Mouse (Mus musculus): ENCODE measurements around the gene Cep131. TPM values are rescaled to one million over a fixed set of nuclear protein-coding genes. Genes with fewer than 3 reads are reported as not detected.
A peak's percentile ranks its signal among the peaks of the same experiment; 100 is the strongest.

The Cep131 gene
- polyA plus RNA-seq, 1 experiment from 2014 or later, result 28.1 TPM

DNA sequence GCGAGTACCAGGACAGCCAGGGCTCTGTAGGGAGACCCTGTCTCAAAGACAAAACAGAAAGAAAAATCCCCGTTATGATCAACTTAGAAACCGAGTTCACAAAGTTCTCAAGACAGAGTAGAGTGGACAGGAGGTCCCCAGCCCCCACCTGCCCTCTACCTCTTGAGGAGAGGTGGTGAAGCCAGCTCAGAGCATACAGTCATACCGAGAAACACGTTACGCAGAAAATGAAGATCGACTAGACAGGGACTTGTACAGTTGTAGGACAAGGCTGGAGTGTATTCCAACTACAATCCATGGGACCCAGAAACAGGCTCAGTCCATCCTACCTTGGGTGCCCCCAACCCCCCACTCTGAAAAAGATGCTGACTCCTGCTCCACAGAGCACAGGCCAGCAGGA, 32.5 kb upstream of the Cep131 start:
- no peak overlapping the region for H3K27ac ChIP-seq
- H3K9ac ChIP-seq, result no peak overlapping the region
- peaks cover 6% of the 10 kb centered on the region; the same call in 1 of the 2 replicates for H3K4me1 ChIP-seq (replicated peaks; ENCODE audit: control insufficient read depth, insufficient read depth, low read length)
- no peak for ATAC-seq (ENCODE audit: low FRiP score)
- WGBS, result 98% methylated on average over 7 of the region's 7 CpGs
- H3K36me3 ChIP-seq (replicated peaks; ENCODE audit: control insufficient read depth, insufficient read depth), result peaks cover 29% of the 10 kb centered on the region
- no peak for DNase-seq (ENCODE audit: low spot score)
- H3K4me3 ChIP-seq (replicated peaks; ENCODE audit: low read length), result no peak overlapping the region
- no peaks in the 10 kb centered on the region for H3K9me3 ChIP-seq (ENCODE audit: control insufficient read depth, low read length)
- H3K27me3 ChIP-seq (ENCODE audit: control insufficient read depth, insufficient read depth, low read length), result no peaks in the 10 kb centered on the region
- H3K4me2 ChIP-seq (replicated peaks), result no peak overlapping the region

DNA sequence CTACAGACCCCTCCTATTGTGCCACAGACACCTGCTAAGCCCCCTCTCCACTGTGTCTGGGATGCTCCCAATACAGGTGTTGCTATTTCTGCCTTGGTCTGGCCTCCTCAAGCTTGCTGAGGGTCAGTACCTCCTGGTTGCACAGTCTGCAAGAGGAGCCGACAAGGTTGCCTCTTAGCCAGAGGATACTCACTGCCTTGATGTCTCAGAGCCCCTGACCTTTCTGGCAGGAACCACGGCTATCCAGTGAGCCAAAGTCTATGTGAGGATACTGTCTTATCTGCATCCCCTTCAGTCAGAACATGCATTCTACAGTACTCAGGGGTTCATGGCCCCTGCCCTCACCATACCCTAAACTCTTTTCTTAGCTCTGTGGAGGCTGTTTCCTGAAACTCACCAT, 31.0 kb upstream of the Cep131 start:
- H3K36me3 ChIP-seq (replicated peaks; ENCODE audit: control insufficient read depth, insufficient read depth), result peaks cover 24% of the 10 kb centered on the region

GRCm38 (mm10) chr11:120114488-120115215, 28.0 kb upstream of the Cep131 start:
- peaks cover 32% of the 10 kb centered on the region for H3K36me3 ChIP-seq (replicated peaks; ENCODE audit: control insufficient read depth, insufficient read depth)
- WGBS, result 93% methylated on average over 21 of the region's 21 CpGs
- no peak overlapping the region for H3K9ac ChIP-seq
- no peaks in the 10 kb centered on the region; the same call in 1 of the 2 replicates for H3K4me1 ChIP-seq (replicated peaks; ENCODE audit: control insufficient read depth, insufficient read depth, low read length)
- no peak overlapping the region for H3K4me2 ChIP-seq (replicated peaks)
- no peak overlapping the region for H3K27ac ChIP-seq
- no peaks in the 10 kb centered on the region for H3K9me3 ChIP-seq (ENCODE audit: control insufficient read depth, low read length)
- DNase-seq (ENCODE audit: low spot score), result no peak
- no peak for ATAC-seq (ENCODE audit: low FRiP score)
- H3K27me3 ChIP-seq (ENCODE audit: control insufficient read depth, insufficient read depth, low read length), result no peaks in the 10 kb centered on the region
- H3K4me3 ChIP-seq (replicated peaks; ENCODE audit: low read length), result no peak overlapping the region

More for the DNA sequence above, 31.0 kb upstream of the Cep131 start:
- H3K4me3 ChIP-seq (replicated peaks; ENCODE audit: low read length), result no peak overlapping the region
- DNase-seq (ENCODE audit: low spot score) (no peak), ATAC-seq (ENCODE audit: low FRiP score) (no peak)
- no peak overlapping the region for H3K27ac ChIP-seq
- peaks cover 6% of the 10 kb centered on the region; the same call in 1 of the 2 replicates for H3K4me1 ChIP-seq (replicated peaks; ENCODE audit: control insufficient read depth, insufficient read depth, low read length)
- 97% methylated on average over 2 of the region's 2 CpGs for WGBS
- no peak overlapping the region for H3K9ac ChIP-seq
- no peaks in the 10 kb centered on the region for H3K9me3 ChIP-seq (ENCODE audit: control insufficient read depth, low read length)
- H3K4me2 ChIP-seq (replicated peaks), result no peak overlapping the region
- no peaks in the 10 kb centered on the region for H3K27me3 ChIP-seq (ENCODE audit: control insufficient read depth, insufficient read depth, low read length)

DNA sequence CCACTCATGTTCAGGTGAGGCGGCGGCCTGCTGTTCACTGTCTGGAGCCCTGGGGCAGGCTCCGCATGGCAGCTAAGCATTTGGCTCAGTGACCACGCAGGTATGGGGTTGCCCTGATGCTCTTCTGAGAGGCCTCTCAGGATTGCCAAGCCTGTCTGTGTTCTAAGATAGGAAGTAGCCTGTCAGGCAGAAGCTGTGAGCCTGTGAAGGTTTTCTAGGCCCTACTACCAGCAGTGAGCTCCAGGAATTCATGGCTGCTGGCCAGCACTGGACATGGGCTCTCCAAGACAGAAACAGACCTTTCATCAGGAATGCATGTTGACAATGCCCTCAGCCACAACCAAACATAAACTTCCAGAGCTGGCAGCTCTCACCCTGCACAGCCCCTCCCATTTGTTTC, 25.5 kb upstream of the Cep131 start:
- Histone ChIP-seq H3K36me3 (replicated peaks; ENCODE audit: control insufficient read depth, insufficient read depth) (peaks cover 37% of the 10 kb centered on the region), H3K27me3 (ENCODE audit: control insufficient read depth, insufficient read depth, low read length) (no peaks in the 10 kb centered on the region), H3K9me3 (ENCODE audit: control insufficient read depth, low read length) (no peaks in the 10 kb centered on the region), H3K4me1 (replicated peaks; ENCODE audit: control insufficient read depth, insufficient read depth, low read length) (no peaks in the 10 kb centered on the region; the same call in 1 of the 2 replicates), H3K4me3 (replicated peaks; ENCODE audit: low read length) (no peak overlapping the region), H3K4me2 (replicated peaks) (no peak overlapping the region), H3K27ac (0 out of 2 replicates have a peak overlapping the region, but pooled peaks have one; percentile 5), H3K9ac (no peak overlapping the region)
- WGBS, result 86% methylated on average over 4 of the region's 4 CpGs
- DNase-seq (ENCODE audit: low spot score), result no peak
- ATAC-seq (ENCODE audit: low FRiP score), result no peak

GRCm38 (mm10) chr11:120111033-120111432, 24.4 kb upstream of the Cep131 start:
- Histone ChIP-seq H3K4me3 (replicated peaks; ENCODE audit: low read length) (no peak overlapping the region), H3K4me2 (replicated peaks) (no peak overlapping the region), H3K27me3 (ENCODE audit: control insufficient read depth, insufficient read depth, low read length) (no peaks in the 10 kb centered on the region), H3K27ac (peak overlapping the region; percentile 60; the same call in 1 of the 2 replicates), H3K9me3 (ENCODE audit: control insufficient read depth, low read length) (no peaks in the 10 kb centered on the region), H3K36me3 (replicated peaks; ENCODE audit: control insufficient read depth, insufficient read depth) (peaks cover 32% of the 10 kb centered on the region), H3K4me1 (replicated peaks; ENCODE audit: control insufficient read depth, insufficient read depth, low read length) (no peaks in the 10 kb centered on the region; the same call in 1 of the 2 replicates), H3K9ac (0 out of 2 replicates have a peak overlapping the region, but pooled peaks have one; percentile 14)
- 6% methylated on average over 2 of the region's 2 CpGs for WGBS
- no peak for ATAC-seq (ENCODE audit: low FRiP score)
- peak; percentile 84 for DNase-seq (ENCODE audit: low spot score)

DNA sequence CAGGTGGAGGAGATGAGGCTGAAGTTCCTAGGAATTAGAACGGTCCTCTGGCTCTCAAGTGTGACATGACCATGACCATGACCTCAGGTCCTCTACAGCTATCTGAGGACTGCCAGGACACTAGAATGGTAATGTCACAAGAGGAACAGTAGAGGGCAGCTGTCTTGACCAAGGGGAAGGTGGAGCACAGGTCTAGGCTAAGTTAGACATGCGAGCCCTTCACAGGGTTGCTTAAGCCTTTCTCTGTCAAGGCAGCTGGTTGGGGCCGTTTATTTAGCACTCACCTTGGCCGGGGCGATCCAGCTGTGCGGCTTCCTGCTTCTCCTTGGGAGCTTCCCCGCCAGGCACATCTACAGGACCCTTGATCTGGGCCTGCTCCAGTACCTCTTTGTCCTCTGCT, 23.9 kb upstream of the Cep131 start:
- H3K9ac ChIP-seq, result 0 out of 2 replicates have a peak overlapping the region, but pooled peaks have one; percentile 14
- no peak overlapping the region for H3K4me3 ChIP-seq (replicated peaks; ENCODE audit: low read length)
- DNase-seq (ENCODE audit: low spot score), result no peak
- no peak overlapping the region for H3K27ac ChIP-seq
- no peak overlapping the region for H3K4me2 ChIP-seq (replicated peaks)
- peaks cover 35% of the 10 kb centered on the region for H3K36me3 ChIP-seq (replicated peaks; ENCODE audit: control insufficient read depth, insufficient read depth)
- H3K9me3 ChIP-seq (ENCODE audit: control insufficient read depth, low read length), result no peaks in the 10 kb centered on the region
- 68% methylated on average over 7 of the region's 7 CpGs for whole genome bisulfite sequencing
- no peaks in the 10 kb centered on the region; the same call in 1 of the 2 replicates for H3K4me1 ChIP-seq (replicated peaks; ENCODE audit: control insufficient read depth, insufficient read depth, low read length)
- no peaks in the 10 kb centered on the region for H3K27me3 ChIP-seq (ENCODE audit: control insufficient read depth, insufficient read depth, low read length)
- ATAC-seq (ENCODE audit: low FRiP score), result no peak

- no peak overlapping the region for H3K4me2 ChIP-seq (replicated peaks)
- H3K27me3 ChIP-seq (ENCODE audit: control insufficient read depth, insufficient read depth, low read length), result no peaks in the 10 kb centered on the region
- no peak overlapping the region for H3K27ac ChIP-seq
- DNase-seq (ENCODE audit: low spot score) (no peak), ATAC-seq (ENCODE audit: low FRiP score) (no peak)
- no peak overlapping the region for H3K9ac ChIP-seq
- H3K36me3 ChIP-seq (replicated peaks; ENCODE audit: control insufficient read depth, insufficient read depth), result peaks cover 42% of the 10 kb centered on the region
- H3K4me3 ChIP-seq (replicated peaks; ENCODE audit: low read length), result no peak overlapping the region
- WGBS, result 71% methylated on average over 14 of the region's 14 CpGs
- no peaks in the 10 kb centered on the region; the same call in 1 of the 2 replicates for H3K4me1 ChIP-seq (replicated peaks; ENCODE audit: control insufficient read depth, insufficient read depth, low read length)
- no peaks in the 10 kb centered on the region for H3K9me3 ChIP-seq (ENCODE audit: control insufficient read depth, low read length)
Measured at GRCm38 (mm10) chr11:120109558-120110210, 23.1 kb upstream of the Cep131 start.

- no peaks in the 10 kb centered on the region for H3K27me3 ChIP-seq (ENCODE audit: control insufficient read depth, insufficient read depth, low read length)
- DNase-seq (ENCODE audit: low spot score) (no peak), ATAC-seq (ENCODE audit: low FRiP score) (no peak)
- H3K4me1 ChIP-seq (replicated peaks; ENCODE audit: control insufficient read depth, insufficient read depth, low read length), result no peaks in the 10 kb centered on the region; the same call in 1 of the 2 replicates
- no peak overlapping the region for H3K4me2 ChIP-seq (replicated peaks)
- H3K4me3 ChIP-seq (replicated peaks; ENCODE audit: low read length), result no peak overlapping the region
- no peak overlapping the region for H3K9ac ChIP-seq
- H3K9me3 ChIP-seq (ENCODE audit: control insufficient read depth, low read length), result no peaks in the 10 kb centered on the region
- H3K36me3 ChIP-seq (replicated peaks; ENCODE audit: control insufficient read depth, insufficient read depth), result peaks cover 50% of the 10 kb centered on the region
- no peak overlapping the region for H3K27ac ChIP-seq
- 82% methylated on average over 9 of the region's 9 CpGs for WGBS
Measured at GRCm38 (mm10) chr11:120107796-120108195, 21.2 kb upstream of the Cep131 start.

GRCm38 (mm10) chr11:120107026-120107425, 20.4 kb upstream of the Cep131 start:
- H3K36me3 ChIP-seq (replicated peaks; ENCODE audit: control insufficient read depth, insufficient read depth), result peaks cover 45% of the 10 kb centered on the region
- no peaks in the 10 kb centered on the region for H3K27me3 ChIP-seq (ENCODE audit: control insufficient read depth, insufficient read depth, low read length)
- no peaks in the 10 kb centered on the region; the same call in 1 of the 2 replicates for H3K4me1 ChIP-seq (replicated peaks; ENCODE audit: control insufficient read depth, insufficient read depth, low read length)
- H3K4me3 ChIP-seq (replicated peaks; ENCODE audit: low read length), result no peak overlapping the region
- DNase-seq (ENCODE audit: low spot score), result no peak
- H3K4me2 ChIP-seq (replicated peaks), result no peak overlapping the region
- no peak overlapping the region for H3K9ac ChIP-seq
- no peak for ATAC-seq (ENCODE audit: low FRiP score)
- WGBS, result 73% methylated on average over 2 of the region's 2 CpGs
- no peak overlapping the region for H3K27ac ChIP-seq
- H3K9me3 ChIP-seq (ENCODE audit: control insufficient read depth, low read length), result no peaks in the 10 kb centered on the region

Data from hindbrain, embryonic 14.5 days (tissue).